Mouse (Mus musculus) cerebellum, adult 2 months (tissue): ENCODE results near the gene Usp47.

ENCODE experiments used
- CTCF ChIP-seq: fragments of 200-500 bp; IDR thresholded peaks from 2 replicates; pipeline ENCODE4 v1.5.1; 2011; ENCODE audit warnings: low read depth, mild to moderate bottlenecking, control low read depth, low read length, moderate library complexity, borderline replicate concordance; ENCODE audit not compliant: insufficient read depth
- POLR2A ChIP-seq: fragments of 200-500 bp; IDR thresholded peaks from 2 replicates; pipeline ENCODE4 v1.6.1; 2011; ENCODE audit warnings: low read length, control low read depth, borderline replicate concordance; ENCODE audit not compliant: insufficient read depth

DNA sequence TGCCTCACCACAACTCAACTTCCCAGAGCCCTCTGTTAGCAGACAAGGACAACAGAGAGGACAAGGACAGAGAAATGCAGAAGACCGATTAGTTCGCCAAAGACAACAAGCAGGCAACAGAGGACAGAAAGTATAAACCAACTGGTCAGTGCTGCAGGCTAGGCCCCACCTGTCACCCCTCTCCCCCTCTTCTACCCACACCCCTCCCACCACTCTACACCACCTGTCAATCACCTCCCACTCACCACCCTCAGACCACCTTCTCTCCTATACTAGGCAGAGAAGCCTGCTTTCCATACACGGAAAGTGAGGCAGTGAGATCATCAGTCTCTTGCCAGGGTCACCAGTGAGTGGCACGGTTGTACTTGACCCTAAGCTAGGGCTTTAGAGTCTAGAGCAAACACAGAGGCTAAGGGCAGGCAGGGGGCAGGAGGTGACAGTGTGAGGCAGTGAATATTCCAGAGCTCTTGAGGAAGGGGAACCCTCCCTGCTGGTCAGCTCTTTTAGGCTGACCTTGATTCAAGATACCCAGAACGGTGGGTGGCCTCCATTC lies 103.9 kb downstream of the Usp47 start:
- no peak for TF ChIP-seq CTCF
- no peak for TF ChIP-seq POLR2A
